Mouse (Mus musculus): ENCODE results near the gene Ceacam15. TPM values are rescaled to one million over a fixed set of nuclear protein-coding genes. Genes with fewer than 3 reads are reported as not detected.

Ceacam15 gene
- polyA plus RNA-seq, 1 experiment from 2014 or later: not detected

- H3K4me3 ChIP-seq: no peak overlapping the region
- peak overlapping the region; percentile 30; the same call in 1 of the 2 replicates for H3K4me2 ChIP-seq
These were observed 47.3 kb downstream of the Ceacam15 start for GRCm38 (mm10) chr7:16628096-16628771.

GRCm38 (mm10) chr7:16623687-16624086 lies 51.8 kb downstream of the Ceacam15 start:
- no peak overlapping the region for H3K4me3 ChIP-seq
- H3K9ac ChIP-seq: no peak overlapping the region
- H3K4me1 ChIP-seq (replicated peaks): peaks cover 5% of the 10 kb centered on the region; the same call in 1 of the 2 replicates
- no peak overlapping the region for H3K4me2 ChIP-seq
- H3K9me3 ChIP-seq: no peaks in the 10 kb centered on the region
- ATAC-seq (ENCODE audit: low read depth): no peak
- H3K27me3 ChIP-seq: no peaks in the 10 kb centered on the region
- no peaks in the 10 kb centered on the region for H3K36me3 ChIP-seq
- no peak overlapping the region for H3K27ac ChIP-seq (replicated peaks)

More at GRCm38 (mm10) chr7:16628096-16628771, 47.3 kb downstream of the Ceacam15 start:
- WGBS: 38% methylated on average over 12 of the region's 12 CpGs
- peak; percentile 82; the same call in 1 of the 2 replicates for ATAC-seq (ENCODE audit: low read depth)
- Histone ChIP-seq H3K9ac (no peak overlapping the region), H3K9me3 (no peaks in the 10 kb centered on the region), H3K36me3 (no peaks in the 10 kb centered on the region), H3K4me1 (replicated peaks) (no peaks in the 10 kb centered on the region), H3K27ac (replicated peaks) (0 out of 2 replicates have a peak overlapping the region, but pooled peaks have one; percentile 18), H3K27me3 (no peaks in the 10 kb centered on the region)

- H3K9ac ChIP-seq: no peak overlapping the region
- no peak for ATAC-seq (ENCODE audit: low read depth)
- H3K36me3 ChIP-seq: no peaks in the 10 kb centered on the region
- WGBS: 36% methylated on average over 4 of the region's 4 CpGs
- H3K27me3 ChIP-seq: 0 out of 2 replicates have a peak, but pooled peaks cover 2% of the 10 kb centered on the region
- no peaks in the 10 kb centered on the region for H3K9me3 ChIP-seq
- H3K4me1 ChIP-seq (replicated peaks): peaks cover 10% of the 10 kb centered on the region; the same call in 1 of the 2 replicates
- no peak overlapping the region for H3K4me3 ChIP-seq
- no peak overlapping the region for H3K4me2 ChIP-seq
- H3K27ac ChIP-seq (replicated peaks): no peak overlapping the region
These were observed 52.4 kb downstream of the Ceacam15 start for GRCm38 (mm10) chr7:16623131-16623530.

Other genes starting within 250 kb of the Ceacam15 start
- gene Tmem160, start 222.9 kb downstream of the Ceacam15 start, polyA plus RNA-seq (2015; fragmentation: Nextera tagmentation; extraction: Ambion mirVana): 54.6 and 59.0 TPM in 2 replicates
- 1.6 and 1.7 TPM in 2 replicates for gene Npas1, start 198.0 kb downstream of the Ceacam15 start, polyA plus RNA-seq (2015; fragmentation: Nextera tagmentation; extraction: Ambion mirVana)
- gene Arhgap35, start 60.7 kb downstream of the Ceacam15 start, polyA plus RNA-seq (2015; fragmentation: Nextera tagmentation; extraction: Ambion mirVana): 30.8 and 31.2 TPM in 2 replicates
- not detected in 2 replicates for gene Ceacam9, start 46.2 kb upstream of the Ceacam15 start, polyA plus RNA-seq (2015; fragmentation: Nextera tagmentation; extraction: Ambion mirVana)
- gene Ap2s1, start 62.7 kb upstream of the Ceacam15 start, polyA plus RNA-seq (2015; fragmentation: Nextera tagmentation; extraction: Ambion mirVana): 372 and 378 TPM in 2 replicates
- 8.8 and 9.0 TPM in 2 replicates for gene Slc1a5, start 105.6 kb upstream of the Ceacam15 start, polyA plus RNA-seq (2015; fragmentation: Nextera tagmentation; extraction: Ambion mirVana)
- 155 and 174 TPM in 2 replicates for gene Strn4, start 140.2 kb upstream of the Ceacam15 start, polyA plus RNA-seq (2015; fragmentation: Nextera tagmentation; extraction: Ambion mirVana)
- gene Fkrp, start 141.0 kb upstream of the Ceacam15 start, polyA plus RNA-seq (2015; fragmentation: Nextera tagmentation; extraction: Ambion mirVana): 40.0 and 45.9 TPM in 2 replicates
- gene Prkd2, start 167.2 kb upstream of the Ceacam15 start, polyA plus RNA-seq (2015; fragmentation: Nextera tagmentation; extraction: Ambion mirVana): 6.3 and 6.8 TPM in 2 replicates
- 3.7 and 3.9 TPM in 2 replicates for gene Dact3, start 199.6 kb upstream of the Ceacam15 start, polyA plus RNA-seq (2015; fragmentation: Nextera tagmentation; extraction: Ambion mirVana)
- 15.4 and 24.1 TPM in 2 replicates for gene Gng8, start 216.1 kb upstream of the Ceacam15 start, polyA plus RNA-seq (2015; fragmentation: Nextera tagmentation; extraction: Ambion mirVana)
- 3.1 and 3.6 TPM in 2 replicates for gene Ptgir, start 230.8 kb upstream of the Ceacam15 start, polyA plus RNA-seq (2015; fragmentation: Nextera tagmentation; extraction: Ambion mirVana)
- gene Calm3, start 248.4 kb upstream of the Ceacam15 start, polyA plus RNA-seq (2015; fragmentation: Nextera tagmentation; extraction: Ambion mirVana): 275 and 297 TPM in 2 replicates

All from neural tube, embryonic 13.5 days (tissue).